Mouse (Mus musculus) midbrain, postnatal 0 days (tissue): ENCODE measurements at regions not wholly inside any gene's neighbourhood (a gene's known extent, or its start where the extent isn't known, plus 50 kb on each side); places are given as distances from the start of the nearest gene placed in this dataset.

Experiments used
- ATAC-seq: fragments of 200-750 bp; cut with Nextera tagmentation; 2 replicates; pipeline ENCODE4 v1.8.0; 2017; ENCODE audit warnings: moderate number of reproducible peaks, mild to moderate bottlenecking, moderate TSS enrichment, moderate library complexity; ENCODE audit not compliant: low FRiP score
- DNase-seq: peaks from one replicate; pipeline ENCODE4 v3.0.0-alpha.2; 2015; ENCODE audit warnings: low spot score
- H3K27ac ChIP-seq: fragments of 300-500 bp; sonication (generic); 2 replicates; pipeline ENCODE4 v1.5.1; 2014; ENCODE audit warnings: low read depth, mild to moderate bottlenecking, low read length, mixed read lengths
- H3K27me3 ChIP-seq: fragments of 300-500 bp; sonication (generic); 2 replicates; pipeline ENCODE4 v1.6.1; 2014; ENCODE audit warnings: low read length, control low read depth, mixed read lengths; ENCODE audit not compliant: insufficient read depth
- H3K36me3 ChIP-seq: fragments of 300-500 bp; sonication (generic); 2 replicates; pipeline ENCODE4 v1.6.1; 2014; ENCODE audit warnings: low read length, control low read depth, mixed read lengths; ENCODE audit not compliant: insufficient read depth
- H3K4me1 ChIP-seq: fragments of 300-500 bp; sonication (generic); 2 replicates; pipeline ENCODE4 v1.6.1; 2014; ENCODE audit warnings: mild to moderate bottlenecking, control low read depth, antibody characterized with exemption, low read length, mixed read lengths; ENCODE audit not compliant: insufficient read depth
- H3K4me2 ChIP-seq: fragments of 300-500 bp; sonication (generic); 2 replicates; pipeline ENCODE4 v1.6.1; 2014; ENCODE audit warnings: low read depth, mild to moderate bottlenecking, low read length, mixed read lengths; ENCODE audit not compliant: poor library complexity, severe bottlenecking
- H3K4me3 ChIP-seq: fragments of 300-500 bp; sonication (generic); 2 replicates; pipeline ENCODE4 v1.5.1; 2014; ENCODE audit warnings: low read depth, mild to moderate bottlenecking, low read length, moderate library complexity
- H3K9ac ChIP-seq: fragments of 300-500 bp; sonication (generic); replicated peaks from 2 replicates; pipeline ENCODE4 v1.6.1; 2014; ENCODE audit warnings: mild to moderate bottlenecking, low read length, moderate library complexity, mixed read lengths; ENCODE audit not compliant: poor library complexity, severe bottlenecking
- H3K9me3 ChIP-seq: fragments of 300-500 bp; sonication (generic); 2 replicates; pipeline ENCODE4 v1.6.1; 2016; ENCODE audit warnings: low read length, control low read depth
- CTCF ChIP-seq: IDR thresholded peaks from 2 replicates; pipeline ENCODE4 v1.5.1; 2016; ENCODE audit warnings: antibody characterized with exemption, mild to moderate bottlenecking
- WGBS: fragments of 180-500 bp; shearing (Covaris S2); extraction: QIAGEN DNeasy Blood & Tissue Kit; methylation state at CpG from one replicate; pipeline ENCODE4 v1.1.7; 2014; 5-methylcytosine and 5-hydroxymethylcytosine counted together

DNA sequence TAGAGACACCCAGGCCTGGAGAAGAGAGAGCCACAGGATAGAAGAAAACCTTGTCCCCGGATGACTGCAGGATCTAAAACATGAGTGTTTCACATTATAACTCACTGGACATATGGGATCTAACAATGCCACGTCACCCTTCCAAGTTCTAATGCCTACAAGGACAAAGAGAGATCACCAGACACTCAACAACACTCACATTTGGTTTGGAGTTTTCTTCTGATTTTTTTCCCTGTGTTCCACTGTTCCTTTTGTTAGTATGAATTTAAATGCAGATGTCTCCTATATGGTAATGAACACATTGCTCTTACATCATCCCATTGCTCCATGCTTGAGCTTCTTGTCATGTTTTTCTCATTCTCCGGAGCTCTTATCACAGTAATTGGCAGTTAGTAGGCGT lies 101.9 kb upstream of the Lyplal1 start:
- Histone ChIP-seq H3K9me3 (no peaks in the 10 kb centered on the region), H3K27me3 (no peaks in the 10 kb centered on the region), H3K9ac (no peak overlapping the region), H3K27ac (no peak overlapping the region), H3K4me1 (no peaks in the 10 kb centered on the region), H3K4me3 (no peak overlapping the region), H3K36me3 (no peaks in the 10 kb centered on the region), H3K4me2 (no peak overlapping the region)
- ATAC-seq (no peak), DNase-seq (no peak)
- 91% methylated on average over 4 of the region's 4 CpGs for WGBS
- no peak for TF ChIP-seq CTCF

DNA sequence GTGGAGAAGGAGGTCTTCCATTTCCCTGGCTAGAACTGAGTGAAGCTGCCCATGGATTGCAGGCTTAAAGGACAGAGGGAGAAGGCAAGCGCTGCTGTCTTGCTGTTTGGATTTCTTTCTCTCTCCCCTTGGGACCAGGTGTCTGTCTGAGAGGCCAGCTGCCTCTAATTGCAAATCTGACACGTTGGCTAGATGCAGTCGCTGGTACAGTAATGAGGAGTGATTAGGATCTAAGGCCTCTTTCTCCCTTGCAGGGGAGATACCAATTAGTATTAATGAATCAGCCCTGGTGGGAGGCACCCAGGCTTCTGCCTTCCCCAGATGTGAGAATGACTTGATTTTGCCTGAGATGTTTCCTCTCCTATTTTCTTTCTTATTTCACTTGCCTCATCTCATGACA lies 100.1 kb upstream of the Lyplal1 start:
- WGBS, result 15% methylated on average over 3 of the region's 3 CpGs
- Histone ChIP-seq H3K27me3 (no peaks in the 10 kb centered on the region), H3K4me1 (no peaks in the 10 kb centered on the region), H3K27ac (no peak overlapping the region), H3K4me3 (no peak overlapping the region), H3K9me3 (no peaks in the 10 kb centered on the region), H3K36me3 (no peaks in the 10 kb centered on the region), H3K4me2 (no peak overlapping the region), H3K9ac (no peak overlapping the region)
- TF ChIP-seq CTCF, result no peak
- ATAC-seq (no peak), DNase-seq (peak; percentile 53)

DNA sequence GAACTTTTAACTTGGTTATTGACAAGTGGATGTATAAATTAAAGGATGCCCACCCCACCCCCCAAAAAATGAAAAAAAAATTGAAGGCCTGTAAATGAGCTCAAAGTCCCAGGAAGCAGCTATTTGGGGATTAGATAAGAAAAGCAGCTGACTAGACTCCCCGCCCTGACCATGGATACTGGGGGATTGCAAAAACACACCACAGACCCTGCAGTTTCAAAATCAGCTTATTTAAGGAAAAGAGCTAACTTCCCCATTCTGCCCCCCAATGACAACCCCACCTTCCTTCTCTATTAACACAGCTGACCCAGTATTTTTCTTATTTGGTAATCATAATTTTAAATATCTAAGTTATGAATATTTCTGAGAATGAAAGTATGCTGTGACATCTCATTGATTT lies 87.0 kb upstream of the Lyplal1 start:
- no peak overlapping the region for H3K27ac ChIP-seq
- no peak for DNase-seq

DNA sequence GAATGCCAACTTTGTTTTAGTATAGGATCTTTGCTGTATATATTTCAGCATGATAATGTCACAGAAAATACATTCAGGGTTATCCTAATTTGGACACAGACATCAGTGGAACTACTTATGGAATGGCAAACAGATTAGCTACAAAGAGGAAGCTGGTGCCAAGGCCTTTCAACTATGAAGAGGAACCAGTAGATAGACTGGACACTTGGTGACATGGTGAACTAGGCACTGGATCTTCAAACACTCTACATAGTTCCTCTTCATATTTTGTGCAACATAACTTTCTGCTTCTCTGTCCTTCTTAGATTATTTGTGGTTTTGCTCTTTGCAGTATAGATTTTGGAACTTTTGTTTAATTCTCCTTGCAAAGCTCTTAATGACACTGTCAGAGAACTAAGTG lies 85.4 kb upstream of the Lyplal1 start:
- Histone ChIP-seq H3K36me3 (no peaks in the 10 kb centered on the region), H3K27ac (no peak overlapping the region), H3K4me2 (no peak overlapping the region), H3K4me3 (no peak overlapping the region), H3K9me3 (no peaks in the 10 kb centered on the region), H3K9ac (no peak overlapping the region), H3K4me1 (no peaks in the 10 kb centered on the region), H3K27me3 (no peaks in the 10 kb centered on the region)
- TF ChIP-seq CTCF, result no peak
- DNase-seq, result no peak
- no peak for ATAC-seq

More for the DNA sequence above, 87.0 kb upstream of the Lyplal1 start:
- H3K9me3 ChIP-seq, result no peaks in the 10 kb centered on the region
- no peak overlapping the region for H3K4me3 ChIP-seq
- no peaks in the 10 kb centered on the region for H3K27me3 ChIP-seq
- no peaks in the 10 kb centered on the region for H3K36me3 ChIP-seq
- WGBS, result 92% methylated on average over 1 of the region's 1 CpGs
- ATAC-seq, result no peak
- no peak overlapping the region for H3K4me2 ChIP-seq
- H3K9ac ChIP-seq, result no peak overlapping the region
- no peak for TF ChIP-seq CTCF
- no peaks in the 10 kb centered on the region for H3K4me1 ChIP-seq

DNA sequence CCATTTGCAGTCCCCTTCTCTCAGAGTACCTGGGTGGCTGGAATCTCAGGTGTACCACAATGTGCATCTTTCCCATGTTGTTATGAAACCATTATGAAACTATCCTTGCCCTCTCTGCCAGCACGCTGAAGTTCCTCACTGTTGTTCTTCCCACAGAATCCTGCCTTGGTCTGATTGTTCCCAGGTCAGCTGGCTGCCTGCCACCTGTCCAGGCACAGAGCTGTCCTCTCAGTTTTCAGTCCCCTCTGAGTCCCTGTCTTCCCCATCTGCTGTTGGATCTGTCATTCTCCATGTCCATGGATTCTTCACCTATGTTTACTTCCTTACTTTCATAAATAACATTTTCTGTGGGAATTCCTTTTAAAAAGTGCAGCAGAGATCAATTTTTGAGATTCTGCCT lies 81.3 kb upstream of the Lyplal1 start:
- 79% methylated on average over 1 of the region's 1 CpGs for WGBS
- no peak overlapping the region for H3K4me3 ChIP-seq
- H3K4me2 ChIP-seq, result no peak overlapping the region
- DNase-seq, result no peak
- no peak for TF ChIP-seq CTCF
- no peak overlapping the region for H3K27ac ChIP-seq
- H3K27me3 ChIP-seq, result no peaks in the 10 kb centered on the region
- H3K4me1 ChIP-seq, result no peaks in the 10 kb centered on the region
- no peaks in the 10 kb centered on the region for H3K36me3 ChIP-seq
- H3K9me3 ChIP-seq, result no peaks in the 10 kb centered on the region
- no peak overlapping the region for H3K9ac ChIP-seq
- no peak for ATAC-seq

DNA sequence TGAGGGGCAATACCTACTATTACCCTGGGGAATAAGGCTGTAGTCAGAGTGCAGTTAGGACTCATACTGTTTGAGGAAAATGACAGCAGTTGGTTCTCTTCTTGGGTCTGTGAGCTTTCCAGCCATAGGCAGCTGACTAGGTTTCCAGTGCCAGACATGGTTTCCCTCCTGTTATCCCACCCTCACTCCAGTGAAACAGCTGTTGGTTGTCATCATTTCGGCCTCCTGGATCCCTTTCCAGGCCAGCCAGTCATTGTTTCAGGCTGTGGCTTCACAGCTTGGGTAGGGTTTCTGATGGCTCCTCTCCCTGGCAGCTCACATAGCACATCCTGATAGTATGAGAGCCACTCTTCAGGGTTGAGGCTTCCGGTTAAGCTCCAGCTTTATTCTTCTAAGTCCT lies 79.9 kb upstream of the Lyplal1 start:
- H3K9ac ChIP-seq, result no peak overlapping the region
- H3K27ac ChIP-seq, result no peak overlapping the region
- no peaks in the 10 kb centered on the region for H3K4me1 ChIP-seq
- no peak overlapping the region for H3K4me3 ChIP-seq
- no peak for DNase-seq
- no peaks in the 10 kb centered on the region for H3K36me3 ChIP-seq
- TF ChIP-seq CTCF, result no peak
- no peak for ATAC-seq
- WGBS, result 85% methylated on average over 2 of the region's 2 CpGs
- no peaks in the 10 kb centered on the region for H3K27me3 ChIP-seq
- no peaks in the 10 kb centered on the region for H3K9me3 ChIP-seq
- H3K4me2 ChIP-seq, result no peak overlapping the region

DNA sequence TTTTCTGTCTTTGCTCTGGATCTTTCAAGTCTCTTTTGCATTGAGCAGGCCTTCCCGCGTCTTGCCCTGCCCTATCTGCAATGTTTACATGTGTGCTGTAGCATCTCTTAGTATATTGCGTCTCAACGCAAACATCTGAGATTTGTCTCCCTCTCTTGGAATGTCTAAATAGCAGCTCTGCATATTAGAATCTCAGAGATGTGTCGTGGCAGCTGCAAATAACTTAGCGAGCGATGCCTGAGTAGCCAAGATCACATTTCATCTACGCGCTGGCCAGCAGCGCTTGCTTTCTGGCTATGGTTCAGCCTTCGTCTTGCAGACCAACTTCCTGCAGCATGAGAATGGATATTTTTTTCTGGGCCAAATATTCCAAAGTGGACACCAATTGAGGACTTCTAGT lies 72.3 kb upstream of the Lyplal1 start:
- TF ChIP-seq CTCF, result peak; percentile 49
- ATAC-seq (no peak), DNase-seq (peak; percentile 30)
- Histone ChIP-seq H3K4me1 (no peaks in the 10 kb centered on the region), H3K27ac (no peak overlapping the region), H3K27me3 (no peaks in the 10 kb centered on the region), H3K4me2 (no peak overlapping the region), H3K36me3 (no peaks in the 10 kb centered on the region), H3K9ac (no peak overlapping the region), H3K9me3 (no peaks in the 10 kb centered on the region), H3K4me3 (no peak overlapping the region)
- 76% methylated on average over 11 of the region's 11 CpGs for WGBS
